Mouse (Mus musculus): ENCODE results near the gene Pof1b. TPM values are rescaled to one million over a fixed set of nuclear protein-coding genes. Genes with fewer than 3 reads are reported as not detected.

The Pof1b gene
- total RNA-seq (2012; rRNA removed) = not detected in 2 replicates
- not detected for polyA plus RNA-seq (2012; ENCODE audit: insufficient read depth in 1 of 2, insufficient read length in 2 of 2, low read depth in 1 of 2, low replicate concordance in 2 of 2, missing spikeins in 1 of 2)

DNA sequence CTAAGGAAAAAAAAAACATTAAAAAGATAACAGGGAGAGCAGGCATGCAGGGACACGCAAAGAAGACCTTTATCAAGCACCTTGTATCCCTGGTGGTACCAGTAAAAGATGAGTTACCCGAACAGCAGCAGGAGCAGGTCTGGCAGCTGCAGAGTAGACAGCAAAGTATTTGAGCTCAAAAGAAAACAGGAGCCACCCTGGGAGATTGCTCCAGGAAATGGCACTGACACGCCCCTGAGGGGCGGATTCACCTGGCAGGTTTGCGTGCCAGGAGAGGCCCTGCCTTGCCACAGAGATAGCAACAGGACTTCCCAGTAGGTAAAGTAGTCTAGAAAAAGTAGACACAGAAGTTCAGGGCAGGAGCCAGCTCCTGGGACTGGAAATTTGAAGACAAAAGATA, at the start of gene Pof1b:
Pof1b (minus strand) TSS at position 144 of the 400 bp plus-strand sequence.
- no peaks in the 10 kb centered on the region for H3K27me3 ChIP-seq (ENCODE audit: control insufficient read depth in 1 of 2, insufficient read depth in 2 of 2, low read length in 2 of 2)
- no peak within 1 kb of the TSS for H3K9ac ChIP-seq (ENCODE audit: control insufficient read depth, low read depth, low read length, poor library complexity, severe bottlenecking)
- no peak for DNase-seq (ENCODE audit: low read depth, low spot score)
- no peaks in the 10 kb centered on the region for H3K9me3 ChIP-seq (replicated peaks; ENCODE audit: insufficient read depth, low read length)
- no peaks in the 10 kb centered on the region for H3K36me3 ChIP-seq (ENCODE audit: control insufficient read depth in 1 of 2, insufficient read depth in 2 of 2, low read length in 2 of 2)
- H3K4me3 ChIP-seq (ENCODE audit: control insufficient read depth in 1 of 2, insufficient read depth in 1 of 2, low read depth in 2 of 2, low read length in 2 of 2) = no peak within 1 kb of the TSS
- H3K27ac ChIP-seq (ENCODE audit: control insufficient read depth, low read depth, low read length) = no peak within 1 kb of the TSS
- H3K4me1 ChIP-seq (ENCODE audit: control insufficient read depth in 1 of 2, insufficient read depth in 2 of 2, low read length in 2 of 2) = no peaks in the 10 kb centered on the region
- TF ChIP-seq MAFK (IDR thresholded peaks at IDR 0.05; ENCODE audit: borderline replicate concordance, low read depth, low read length) (no peak), CTCF (IDR thresholded peaks at IDR 0.05 in 2 of 3, conservative IDR thresholded peaks at IDR 0.05 in 1 of 3; ENCODE audit: control insufficient read depth in 1 of 3, insufficient read depth in 1 of 3, low read depth in 2 of 3, low read length in 3 of 3, poor library complexity in 1 of 3, severe bottlenecking in 1 of 3) (no peak), MXI1 (IDR thresholded peaks at IDR 0.05; ENCODE audit: low read depth, low read length) (no peak), POLR2AphosphoS2 (IDR thresholded peaks at IDR 0.05; ENCODE audit: low read length) (no peak), ETS1 (IDR thresholded peaks at IDR 0.05; ENCODE audit: low read depth, low read length) (no peak), ZKSCAN1 (IDR thresholded peaks at IDR 0.05; ENCODE audit: low read depth, low read length) (no peak), NELFE (IDR thresholded peaks at IDR 0.05; ENCODE audit: low read depth, low read length) (no peak), POLR2A (IDR thresholded peaks at IDR 0.05; ENCODE audit: control insufficient read depth in 1 of 2, insufficient read depth in 1 of 2, low read depth in 1 of 2, low read length in 2 of 2, poor library complexity in 1 of 2) (no peak), SIN3A (IDR thresholded peaks at IDR 0.05; ENCODE audit: low read length) (no peak)
- H3K79me2 ChIP-seq (ENCODE audit: control insufficient read depth, insufficient read depth, low read length, poor library complexity) = no peaks in the 10 kb centered on the region

DNA sequence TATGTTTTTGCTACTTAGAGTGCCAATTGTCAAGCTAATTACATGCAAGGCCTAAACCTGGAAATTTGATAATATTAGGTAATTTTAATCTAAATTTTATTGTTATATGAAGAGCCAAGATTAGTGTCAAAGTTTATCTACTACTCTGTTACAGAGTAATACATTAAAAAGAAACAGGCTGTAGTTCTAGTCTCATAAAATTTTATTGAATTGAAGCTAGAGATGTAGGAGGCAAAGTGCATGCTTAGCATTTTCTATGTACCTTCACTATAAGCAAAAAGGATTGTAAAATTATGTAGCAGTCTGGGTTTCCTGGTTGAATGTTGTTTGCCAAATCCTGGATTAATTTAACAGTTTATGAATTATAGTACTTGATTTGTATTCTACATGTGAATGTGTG, 18.1 kb upstream of the Pof1b start:
- no peak for DNase-seq (ENCODE audit: low read depth, low spot score)
- H3K9ac ChIP-seq (ENCODE audit: control insufficient read depth, low read depth, low read length, poor library complexity, severe bottlenecking) = no peak overlapping the region
- no peak overlapping the region for H3K27ac ChIP-seq (ENCODE audit: control insufficient read depth, low read depth, low read length)
- H3K9me3 ChIP-seq (replicated peaks; ENCODE audit: insufficient read depth, low read length) = no peaks in the 10 kb centered on the region
- TF ChIP-seq EP300 (IDR thresholded peaks at IDR 0.05; ENCODE audit: low read depth in 1 of 2, low read length in 2 of 2) (no peak), MAFK (IDR thresholded peaks at IDR 0.05; ENCODE audit: borderline replicate concordance, low read depth, low read length) (no peak), TAL1 (IDR thresholded peaks at IDR 0.05; ENCODE audit: low read length) (no peak), RAD21 (IDR thresholded peaks at IDR 0.05; ENCODE audit: low read depth, low read length) (no peak), POLR2A (IDR thresholded peaks at IDR 0.05; ENCODE audit: control insufficient read depth in 1 of 2, insufficient read depth in 1 of 2, low read depth in 1 of 2, low read length in 2 of 2, poor library complexity in 1 of 2) (no peak), TBP (IDR thresholded peaks at IDR 0.05; ENCODE audit: low read depth, low read length) (no peak), E2F4 (IDR thresholded peaks at IDR 0.05; ENCODE audit: borderline replicate concordance, low read depth, low read length) (no peak), RCOR1 (IDR thresholded peaks at IDR 0.05; ENCODE audit: low read depth, low read length) (no peak), GATA1 (IDR thresholded peaks at IDR 0.05; ENCODE audit: low read depth, low read length) (no peak)
- no peaks in the 10 kb centered on the region for H3K27me3 ChIP-seq (ENCODE audit: control insufficient read depth in 1 of 2, insufficient read depth in 2 of 2, low read length in 2 of 2)
- no peaks in the 10 kb centered on the region for H3K36me3 ChIP-seq (ENCODE audit: control insufficient read depth in 1 of 2, insufficient read depth in 2 of 2, low read length in 2 of 2)
- H3K4me1 ChIP-seq (ENCODE audit: control insufficient read depth in 1 of 2, insufficient read depth in 2 of 2, low read length in 2 of 2) = no peaks in the 10 kb centered on the region
- H3K79me2 ChIP-seq (ENCODE audit: control insufficient read depth, insufficient read depth, low read length, poor library complexity) = no peaks in the 10 kb centered on the region
- no peak overlapping the region for H3K4me3 ChIP-seq (ENCODE audit: control insufficient read depth in 1 of 2, insufficient read depth in 1 of 2, low read depth in 2 of 2, low read length in 2 of 2)

Data from MEL (cell line).